Mouse (Mus musculus) neural tube, embryonic 12.5 days (tissue): ENCODE measurements around the gene Acot8. TPM values are rescaled to one million over a fixed set of nuclear protein-coding genes. Genes with fewer than 3 reads are reported as not detected.

Source experiments
- ATAC-seq: fragments of 200-750 bp; cut with Nextera tagmentation; 2 replicates; pipeline ENCODE4 v1.8.0; 2017; ENCODE audit warnings: low read depth, mild to moderate bottlenecking, moderate TSS enrichment, moderate library complexity; ENCODE audit not compliant: low FRiP score
- H3K27ac ChIP-seq: fragments of 300-500 bp; sonication (generic); 2 replicates; pipeline ENCODE4 v1.5.1; 2016
- H3K27me3 ChIP-seq: fragments of 300-500 bp; sonication (generic); replicated peaks from 2 replicates; pipeline ENCODE4 v1.6.1; 2016; ENCODE audit warnings: mild to moderate bottlenecking
- H3K36me3 ChIP-seq: fragments of 300-500 bp; sonication (generic); 2 replicates; pipeline ENCODE4 v1.6.1; 2016; ENCODE audit warnings: mild to moderate bottlenecking
- H3K4me1 ChIP-seq: fragments of 300-500 bp; sonication (generic); 2 replicates; pipeline ENCODE4 v1.6.1; 2016
- H3K4me2 ChIP-seq: fragments of 300-500 bp; sonication (generic); replicated peaks from 2 replicates; pipeline ENCODE4 v1.6.1; 2016; ENCODE audit warnings: mild to moderate bottlenecking
- H3K4me3 ChIP-seq: fragments of 300-500 bp; sonication (generic); 2 replicates; pipeline ENCODE4 v1.5.1; 2016
- H3K9ac ChIP-seq: fragments of 300-500 bp; sonication (generic); 2 replicates; pipeline ENCODE4 v1.6.1; 2016; ENCODE audit warnings: mild to moderate bottlenecking
- H3K9me3 ChIP-seq: fragments of 300-500 bp; sonication (generic); 2 replicates; pipeline ENCODE4 v1.6.1; 2016; ENCODE audit warnings: mild to moderate bottlenecking
- WGBS: fragments of 180-500 bp; shearing (Covaris S2); methylation state at CpG from one replicate; pipeline ENCODE4 v1.1.7; 2016; 5-methylcytosine and 5-hydroxymethylcytosine counted together
- polyA plus RNA-seq: library from polyadenylated mRNA; unstranded; fragments of >200 nt; fragmentation: Nextera tagmentation; extraction: Ambion mirVana; gene quantifications from 2 replicates; pipeline ENCODE4 v1.2.1, GENCODE M21; 2016

The Acot8 gene
- polyA plus RNA-seq, 1 experiment from 2014 or later: 15.9 TPM

GRCm38 (mm10) chr2:164761971-164762370 lies 42.7 kb downstream of the Acot8 start:
- Histone ChIP-seq H3K4me2 (no peak overlapping the region), H3K9me3 (no peaks in the 10 kb centered on the region), H3K4me3 (no peak overlapping the region), H3K4me1 (no peaks in the 10 kb centered on the region), H3K36me3 (peaks cover 91% of the 10 kb centered on the region), H3K27ac (no peak overlapping the region), H3K9ac (no peak overlapping the region), H3K27me3 (no peaks in the 10 kb centered on the region)
- no peak for ATAC-seq
- 97% methylated on average over 4 of the region's 4 CpGs for WGBS

DNA sequence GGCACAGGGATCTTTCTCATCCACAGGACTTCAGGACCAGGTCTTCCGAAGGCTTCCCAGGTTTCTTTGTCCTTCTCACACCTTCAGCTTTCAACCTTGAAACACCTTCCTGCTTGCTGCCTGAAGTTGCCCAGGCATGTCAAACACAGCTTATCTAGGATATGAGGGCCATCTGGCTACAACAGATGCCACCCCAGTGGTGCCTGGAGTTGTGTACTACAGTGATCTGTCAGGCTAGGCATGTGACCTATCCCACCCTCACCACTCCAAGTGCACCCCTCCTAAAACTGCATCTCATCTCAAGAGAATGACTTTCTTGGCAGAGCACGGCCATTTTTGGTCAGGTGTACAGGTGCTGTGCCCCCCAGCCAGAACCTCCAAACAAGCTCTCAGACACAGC lies 43.2 kb downstream of the Acot8 start:
- ATAC-seq: no peak
- 95% methylated on average over 2 of the region's 2 CpGs for WGBS

DNA sequence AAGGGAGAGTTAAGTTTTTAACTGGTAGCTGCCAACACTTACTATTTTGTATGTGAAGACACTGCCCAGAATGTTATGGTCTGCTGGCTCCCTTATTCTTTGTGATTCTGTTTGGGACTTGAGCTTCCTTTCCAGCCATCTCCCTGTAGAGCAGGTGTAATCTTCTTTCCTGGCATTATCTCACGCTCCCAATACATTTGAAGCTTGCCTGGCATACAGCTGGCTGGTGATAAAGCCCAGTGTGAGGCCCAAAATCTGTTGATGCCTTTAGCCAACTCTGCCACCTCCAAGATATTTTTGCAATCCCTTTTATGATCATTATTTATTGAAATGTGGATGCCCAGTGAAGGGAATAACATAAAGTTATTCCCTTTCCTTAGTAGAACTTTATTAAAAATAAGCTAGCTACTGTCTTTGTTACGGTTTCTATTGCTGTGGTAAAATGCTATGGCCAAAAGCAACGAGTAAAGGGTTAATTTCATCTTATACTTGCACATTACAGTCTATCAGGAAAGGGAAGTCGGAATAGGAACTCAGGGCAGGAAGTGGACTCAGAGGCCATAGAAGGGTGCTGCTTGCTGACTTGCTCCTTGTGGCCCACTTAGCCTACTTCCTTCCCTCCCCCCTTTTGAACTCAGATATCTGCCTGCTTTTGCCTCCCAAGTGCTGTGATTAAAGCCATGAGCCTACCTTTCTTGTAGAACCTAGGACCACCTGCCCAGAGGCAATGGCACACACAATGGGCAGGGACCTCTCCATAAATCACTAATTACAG lies 44.4 kb downstream of the Acot8 start:
- Histone ChIP-seq H3K4me1 (no peaks in the 10 kb centered on the region), H3K4me2 (no peak overlapping the region), H3K36me3 (peaks cover 91% of the 10 kb centered on the region), H3K9ac (no peak overlapping the region), H3K27me3 (no peaks in the 10 kb centered on the region), H3K27ac (no peak overlapping the region), H3K4me3 (no peak overlapping the region), H3K9me3 (no peaks in the 10 kb centered on the region)
- ATAC-seq: no peak
- 88% methylated on average over 4 of the region's 4 CpGs for WGBS

More for the DNA sequence above, 43.2 kb downstream of the Acot8 start:
- Histone ChIP-seq H3K4me2 (no peak overlapping the region), H3K27ac (no peak overlapping the region), H3K4me3 (no peak overlapping the region), H3K36me3 (peaks cover 91% of the 10 kb centered on the region), H3K9ac (no peak overlapping the region), H3K4me1 (no peaks in the 10 kb centered on the region), H3K27me3 (no peaks in the 10 kb centered on the region), H3K9me3 (no peaks in the 10 kb centered on the region)

DNA sequence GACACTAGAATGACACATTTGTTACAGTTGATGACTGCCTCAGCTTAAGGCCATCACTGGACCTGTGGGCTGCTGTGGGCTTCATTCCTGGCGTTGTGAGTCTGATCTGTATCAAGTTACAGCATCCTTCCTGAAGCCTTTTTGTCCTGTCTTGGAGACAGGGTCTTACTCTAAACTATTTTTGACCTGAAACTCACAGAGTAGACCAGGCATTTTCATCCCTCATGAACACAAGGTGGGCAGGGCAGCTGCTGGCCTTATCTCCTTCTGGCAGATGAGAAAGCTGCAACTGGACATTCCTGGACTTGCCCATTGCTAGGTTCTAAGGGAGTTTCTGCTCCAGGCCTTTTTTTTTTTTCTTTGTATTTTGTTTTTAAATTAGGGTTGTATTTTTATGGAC lies 46.0 kb downstream of the Acot8 start:
- ATAC-seq: no peak
- Histone ChIP-seq H3K9me3 (no peaks in the 10 kb centered on the region), H3K9ac (no peak overlapping the region), H3K27ac (no peak overlapping the region), H3K4me3 (no peak overlapping the region), H3K4me2 (no peak overlapping the region), H3K36me3 (peaks cover 98% of the 10 kb centered on the region), H3K4me1 (no peaks in the 10 kb centered on the region), H3K27me3 (no peaks in the 10 kb centered on the region)
- 68% methylated on average over 1 of the region's 1 CpGs for WGBS

- Histone ChIP-seq H3K36me3 (peaks cover 97% of the 10 kb centered on the region), H3K9ac (no peak overlapping the region), H3K4me1 (no peaks in the 10 kb centered on the region), H3K27me3 (no peaks in the 10 kb centered on the region), H3K4me3 (no peak overlapping the region), H3K27ac (no peak overlapping the region), H3K9me3 (no peaks in the 10 kb centered on the region), H3K4me2 (no peak overlapping the region)
- WGBS: 91% methylated on average over 11 of the region's 11 CpGs
- ATAC-seq: no peak
Observed at GRCm38 (mm10) chr2:164757841-164758240, 46.8 kb downstream of the Acot8 start.

DNA sequence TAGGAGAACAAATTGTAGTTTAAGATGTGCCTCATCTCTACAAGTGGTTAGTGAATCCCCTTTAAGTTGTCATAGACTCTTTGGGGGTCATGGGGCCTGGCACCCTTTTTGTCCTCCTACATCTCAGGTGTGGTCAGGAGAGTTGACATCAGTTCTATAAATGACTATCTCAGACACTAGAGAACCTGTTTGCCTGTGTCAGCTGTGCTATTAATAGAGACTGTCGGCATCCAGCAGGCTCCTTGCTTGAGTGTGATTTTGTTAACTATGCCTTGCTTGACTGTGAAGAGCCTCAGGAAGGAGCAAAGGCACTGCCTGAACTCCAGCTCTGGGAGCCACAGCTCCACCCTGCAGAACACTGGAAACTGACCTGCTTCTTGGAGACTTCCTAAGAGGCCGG lies 49.9 kb downstream of the Acot8 start:
- H3K27me3 ChIP-seq: no peaks in the 10 kb centered on the region
- H3K9me3 ChIP-seq: no peaks in the 10 kb centered on the region
- WGBS: 91% methylated on average over 2 of the region's 2 CpGs
- ATAC-seq: no peak
- H3K36me3 ChIP-seq: peaks cover 97% of the 10 kb centered on the region
- H3K9ac ChIP-seq: no peak overlapping the region
- no peak overlapping the region for H3K27ac ChIP-seq
- no peak overlapping the region for H3K4me2 ChIP-seq
- H3K4me3 ChIP-seq: no peak overlapping the region
- H3K4me1 ChIP-seq: no peaks in the 10 kb centered on the region

DNA sequence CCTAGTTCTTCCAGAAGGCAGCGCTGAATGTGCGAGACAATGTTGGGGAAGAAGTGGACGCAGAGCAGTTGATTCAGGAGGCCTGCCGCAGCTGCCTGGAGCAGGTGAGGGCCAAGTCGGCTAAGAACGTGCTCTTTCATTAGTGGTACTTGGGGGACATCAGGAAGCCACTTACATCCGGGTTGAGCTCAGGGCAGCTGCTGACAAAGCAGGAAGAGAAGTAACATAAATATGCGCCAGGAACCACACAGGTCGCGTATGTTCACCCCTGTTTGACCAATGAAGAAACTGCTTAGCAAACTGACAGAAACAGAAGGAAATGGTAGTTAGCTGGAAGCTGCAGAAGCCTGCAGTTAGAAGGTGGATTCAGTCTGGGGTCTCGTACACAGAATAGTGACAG lies 50.6 kb downstream of the Acot8 start:
- ATAC-seq: no peak
- peaks cover 93% of the 10 kb centered on the region for H3K36me3 ChIP-seq
- H3K4me2 ChIP-seq: no peak overlapping the region
- WGBS: 86% methylated on average over 11 of the region's 11 CpGs
- H3K27ac ChIP-seq: no peak overlapping the region
- no peaks in the 10 kb centered on the region for H3K27me3 ChIP-seq
- no peaks in the 10 kb centered on the region for H3K4me1 ChIP-seq
- no peak overlapping the region for H3K9ac ChIP-seq
- H3K4me3 ChIP-seq: no peak overlapping the region
- H3K9me3 ChIP-seq: no peaks in the 10 kb centered on the region

- H3K9me3 ChIP-seq: no peaks in the 10 kb centered on the region
- no peak overlapping the region for H3K4me3 ChIP-seq
- WGBS: 93% methylated on average over 2 of the region's 2 CpGs
- no peak overlapping the region for H3K9ac ChIP-seq
- H3K27ac ChIP-seq: no peak overlapping the region
- H3K4me1 ChIP-seq: peaks cover 6% of the 10 kb centered on the region; the same call in 1 of the 2 replicates
- H3K4me2 ChIP-seq: no peak overlapping the region
- peaks cover 91% of the 10 kb centered on the region for H3K36me3 ChIP-seq
- ATAC-seq: no peak
- no peaks in the 10 kb centered on the region for H3K27me3 ChIP-seq
Observed at GRCm38 (mm10) chr2:164752454-164752853, 52.2 kb downstream of the Acot8 start.

DNA sequence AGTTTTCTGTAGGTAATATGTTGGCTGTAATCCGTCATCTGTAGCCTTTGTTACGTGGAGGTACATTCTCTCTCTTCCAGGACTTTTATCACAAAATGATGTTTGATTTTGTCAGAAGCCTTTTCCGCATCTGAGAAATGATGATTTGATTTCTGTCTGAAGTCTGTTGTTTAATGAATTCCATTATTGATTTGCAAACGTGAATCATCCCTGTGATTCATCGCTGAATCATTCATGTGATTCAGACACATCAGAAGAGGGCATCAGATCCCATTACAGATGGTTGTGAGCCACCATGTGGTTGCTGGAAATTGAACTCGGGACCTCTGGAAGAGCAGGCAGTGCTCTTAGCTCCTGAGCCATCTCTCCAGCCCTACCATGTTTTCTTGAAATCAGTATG lies 55.7 kb downstream of the Acot8 start:
- H3K4me1 ChIP-seq: peaks cover 22% of the 10 kb centered on the region
- 88% methylated on average over 6 of the region's 6 CpGs for WGBS
- H3K9me3 ChIP-seq: no peaks in the 10 kb centered on the region
- no peak for ATAC-seq
- no peak overlapping the region for H3K4me3 ChIP-seq
- H3K36me3 ChIP-seq: peaks cover 57% of the 10 kb centered on the region
- H3K27ac ChIP-seq: no peak overlapping the region
- no peak overlapping the region for H3K9ac ChIP-seq
- no peaks in the 10 kb centered on the region for H3K27me3 ChIP-seq
- no peak overlapping the region for H3K4me2 ChIP-seq

DNA sequence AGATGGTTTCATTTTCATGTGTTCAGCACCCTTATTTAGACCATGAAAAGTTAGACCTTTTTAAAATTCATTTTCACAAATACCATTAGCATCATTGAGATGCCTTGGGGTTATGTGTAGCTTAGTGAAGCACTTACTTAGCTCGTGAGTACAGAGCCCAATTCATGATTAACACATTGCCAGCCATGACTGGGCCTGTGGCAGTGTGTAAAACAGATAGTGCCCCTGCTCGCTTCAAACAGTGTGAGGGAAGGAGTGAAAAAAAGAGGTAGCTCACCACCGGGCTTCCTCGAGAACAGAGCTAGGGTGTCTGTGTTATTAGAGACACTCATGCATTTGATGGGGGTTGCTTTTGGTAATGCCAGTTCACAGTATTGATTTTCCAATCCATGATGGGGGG lies 56.5 kb downstream of the Acot8 start:
- Histone ChIP-seq H3K4me3 (no peak overlapping the region), H3K4me1 (peaks cover 22% of the 10 kb centered on the region), H3K27ac (no peak overlapping the region), H3K9me3 (no peaks in the 10 kb centered on the region), H3K4me2 (no peak overlapping the region), H3K36me3 (peaks cover 49% of the 10 kb centered on the region), H3K9ac (no peak overlapping the region), H3K27me3 (no peaks in the 10 kb centered on the region)
- ATAC-seq: no peak
- 86% methylated on average over 4 of the region's 4 CpGs for WGBS

- 58% methylated on average over 8 of the region's 8 CpGs for WGBS
- H3K27ac ChIP-seq: no peak overlapping the region
Observed at GRCm38 (mm10) chr2:164746693-164747092, 58.0 kb downstream of the Acot8 start.

DNA sequence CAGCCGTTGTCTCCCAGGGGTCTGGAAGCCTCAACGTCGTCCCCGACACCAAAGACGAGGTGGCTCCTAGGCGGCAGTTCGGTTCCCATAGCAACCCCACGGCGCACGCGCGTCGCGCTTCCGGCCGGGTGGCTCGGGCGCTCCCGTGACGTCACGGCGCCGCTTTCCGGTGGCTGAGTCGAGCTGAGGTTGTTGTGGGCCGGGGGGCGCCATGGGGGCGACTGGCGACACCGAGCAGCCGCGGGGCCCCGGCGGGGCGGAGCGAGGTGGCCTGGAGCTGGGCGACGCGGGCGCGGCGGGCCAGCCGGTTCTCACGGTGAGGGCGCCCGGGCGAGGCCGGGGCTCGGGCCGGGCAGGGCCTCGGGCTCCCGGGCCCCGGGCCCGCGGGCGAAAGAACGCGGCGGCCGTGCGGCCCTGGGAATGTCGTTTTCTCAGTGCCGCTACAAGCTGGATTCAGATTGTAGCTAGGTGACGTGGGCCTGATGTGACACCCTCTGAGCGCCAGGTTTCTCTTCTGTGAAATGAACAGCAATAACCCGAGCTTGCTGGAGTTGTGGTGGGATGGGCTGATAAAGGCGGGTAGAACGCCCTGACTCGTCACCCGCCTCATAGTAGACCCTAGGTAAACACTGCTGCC lies 58.7 kb downstream of the Acot8 start, which contains the start of the genes Wfdc3 and Dnttip1:
Gene Wfdc3, minus strand, starts transcription at position 89 of the 637 bp plus-strand sequence.
Gene Dnttip1, plus strand, starts transcription at position 141 of the 637 bp plus-strand sequence.
- ATAC-seq: peak; percentile 88
- peak within 1 kb of the TSS; percentile 85 for H3K4me2 ChIP-seq
- H3K9ac ChIP-seq: peak within 1 kb of the TSS; percentile 88
- peaks cover 30% of the 10 kb centered on the region for H3K36me3 ChIP-seq
- H3K4me3 ChIP-seq: peak within 1 kb of the TSS; percentile 98
- under 1% methylated on average over 68 of the region's 70 CpGs for WGBS
- H3K4me1 ChIP-seq: peaks cover 22% of the 10 kb centered on the region
- H3K27ac ChIP-seq: 0 out of 2 replicates have a peak within 1 kb of the TSS, but pooled peaks have one; percentile 32
- no peaks in the 10 kb centered on the region for H3K27me3 ChIP-seq
- H3K9me3 ChIP-seq: no peaks in the 10 kb centered on the region

More at GRCm38 (mm10) chr2:164746693-164747092, 58.0 kb downstream of the Acot8 start:
- H3K27me3 ChIP-seq: no peaks in the 10 kb centered on the region
- H3K9ac ChIP-seq: peak overlapping the region; percentile 88
- H3K9me3 ChIP-seq: no peaks in the 10 kb centered on the region
- peaks cover 22% of the 10 kb centered on the region for H3K4me1 ChIP-seq
- H3K36me3 ChIP-seq: peaks cover 36% of the 10 kb centered on the region
- peak overlapping the region; percentile 85 for H3K4me2 ChIP-seq
- no peak for ATAC-seq
- H3K4me3 ChIP-seq: peak overlapping the region; percentile 98
